Mouse (Mus musculus) heart, embryonic 14.5 days (tissue): ENCODE data around the gene Rin2. TPM values are rescaled to one million over a fixed set of nuclear protein-coding genes. Genes with fewer than 3 reads are reported as not detected.

Source experiments
- ATAC-seq: fragments of 200-750 bp; cut with Nextera tagmentation; 2 replicates; pipeline ENCODE4 v1.8.0; 2017; ENCODE audit warnings: low read depth, moderate TSS enrichment; ENCODE audit not compliant: insufficient number of reproducible peaks, insufficient read depth, low FRiP score
- H3K27ac ChIP-seq, 2 experiments: fragments of 200-500 bp in 1 of 2; fragments of 300-500 bp in 1 of 2; sonication (generic) in 1 of 2; replicated peaks in 1 of 2; 2 replicates each; pipeline ENCODE4 v1.5.1; 2012 to 2014; ENCODE audit warnings: low read depth in 2 of 2, low read length in 2 of 2, control low read depth in 1 of 2, mild to moderate bottlenecking in 1 of 2, mixed read lengths in 1 of 2; ENCODE audit not compliant: control insufficient read depth in 1 of 2, insufficient read depth in 1 of 2
- H3K27me3 ChIP-seq: fragments of 300-500 bp; sonication (generic); 2 replicates; pipeline ENCODE4 v1.6.1; 2014; ENCODE audit warnings: mild to moderate bottlenecking, low read length, control low read depth; ENCODE audit not compliant: control insufficient read depth, insufficient read depth
- H3K36me3 ChIP-seq: fragments of 300-500 bp; sonication (generic); 2 replicates; pipeline ENCODE4 v1.6.1; 2014; ENCODE audit warnings: mild to moderate bottlenecking, control low read depth, low read length, mixed read lengths; ENCODE audit not compliant: control insufficient read depth, insufficient read depth
- H3K4me1 ChIP-seq, 2 experiments: fragments of 200-500 bp in 1 of 2; fragments of 300-500 bp in 1 of 2; sonication (generic) in 1 of 2; 2 replicates each; pipeline ENCODE4 v1.6.1; 2012 to 2014; ENCODE audit warnings: low read length in 2 of 2, control low read depth in 1 of 2, mixed read lengths in 1 of 2; ENCODE audit not compliant: control insufficient read depth in 2 of 2, insufficient read depth in 2 of 2
- H3K4me2 ChIP-seq: fragments of 300-500 bp; sonication (generic); 2 replicates; pipeline ENCODE4 v1.6.1; 2014; ENCODE audit warnings: mild to moderate bottlenecking, low read length
- H3K4me3 ChIP-seq, 2 experiments: fragments of 200-500 bp in 1 of 2; fragments of 300-500 bp in 1 of 2; sonication (generic) in 1 of 2; 2 replicates each; pipeline ENCODE4 v1.5.1; 2012 to 2014; ENCODE audit warnings: low read length in 2 of 2, mild to moderate bottlenecking in 2 of 2, control low read depth in 1 of 2, low read depth in 1 of 2, moderate library complexity in 1 of 2; ENCODE audit not compliant: control insufficient read depth in 1 of 2, insufficient read depth in 1 of 2
- H3K9ac ChIP-seq: fragments of 300-500 bp; sonication (generic); 2 replicates; pipeline ENCODE4 v1.6.1; 2014; ENCODE audit warnings: mild to moderate bottlenecking, low read length
- H3K9me3 ChIP-seq: fragments of 300-500 bp; sonication (generic); 2 replicates; pipeline ENCODE4 v1.6.1; 2016; ENCODE audit warnings: low read length, control low read depth; ENCODE audit not compliant: control insufficient read depth
- WGBS: fragments of 180-500 bp; shearing (Covaris S2); extraction: QIAGEN DNeasy Blood & Tissue Kit; methylation state at CpG from one replicate; pipeline ENCODE4 v1.1.7; 2014; 5-methylcytosine and 5-hydroxymethylcytosine counted together
- polyA plus RNA-seq: library from polyadenylated mRNA; unstranded; fragments of >200 nt; fragmentation: Nextera tagmentation; extraction: Ambion mirVana; gene quantifications from 2 replicates; pipeline ENCODE4 v1.2.1, GENCODE M21; 2014

Gene Rin2
- polyA plus RNA-seq, 1 experiment from 2014 or later = 20.8 TPM

DNA sequence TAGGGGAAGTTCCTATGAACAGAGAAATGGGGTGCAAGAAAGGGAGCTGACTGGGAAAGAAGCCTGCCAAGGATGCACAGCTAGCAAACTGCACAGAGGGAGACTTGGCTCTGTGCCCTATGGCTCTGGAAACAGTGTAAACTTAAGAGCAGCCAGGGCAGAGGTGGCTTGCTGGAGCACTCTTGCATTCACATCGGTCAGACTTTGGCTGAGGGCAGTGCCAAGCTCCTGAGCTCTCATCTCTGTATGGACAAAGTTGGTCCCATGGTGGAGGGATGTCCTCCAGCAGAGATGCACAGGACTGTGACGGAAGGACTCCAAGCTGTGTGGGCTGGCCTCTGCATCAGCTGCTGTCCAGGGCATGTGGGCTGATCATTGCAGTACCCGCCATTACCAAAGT, 8.5 kb downstream of the Rin2 start:
- H3K27ac ChIP-seq = 0 out of 4 replicates have a peak overlapping the region, but pooled peaks of 1 of the 2 experiments have one; percentile 4
- 50% methylated on average over 3 of the region's 3 CpGs for WGBS
- H3K9ac ChIP-seq = no peak overlapping the region
- no peaks in the 10 kb centered on the region for H3K9me3 ChIP-seq
- no peak overlapping the region for H3K4me3 ChIP-seq
- no peaks in the 10 kb centered on the region for H3K36me3 ChIP-seq
- peaks cover 8 to 15% of the 10 kb centered on the region in 2 experiments for H3K4me1 ChIP-seq
- ATAC-seq = 0 out of 2 replicates have a peak, but pooled peaks have one; percentile 15
- no peaks in the 10 kb centered on the region for H3K27me3 ChIP-seq
- no peak overlapping the region for H3K4me2 ChIP-seq

DNA sequence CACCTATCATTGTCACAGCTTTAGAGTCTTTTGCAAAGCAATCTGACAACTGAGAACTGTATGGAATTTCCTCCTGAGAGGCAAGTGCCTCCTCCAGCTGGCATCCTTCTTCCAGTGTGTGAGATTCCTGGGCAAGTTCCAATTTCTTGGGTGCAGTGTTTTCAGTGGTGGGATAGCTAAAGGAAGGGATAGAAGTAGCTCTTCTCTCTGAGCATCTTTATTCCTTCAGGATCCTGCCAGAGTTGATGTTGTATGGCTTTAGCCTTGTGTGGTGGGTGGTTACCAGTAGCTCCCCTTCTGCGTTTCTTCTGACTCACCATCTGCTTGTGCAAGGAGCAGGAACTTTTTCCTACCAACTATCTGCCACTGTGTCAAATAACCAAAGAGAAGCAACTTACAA, 9.1 kb downstream of the Rin2 start:
- WGBS = 86% methylated on average over 1 of the region's 1 CpGs
- no peaks in the 10 kb centered on the region for H3K9me3 ChIP-seq
- no peak for ATAC-seq
- H3K4me1 ChIP-seq = peaks cover 8 to 15% of the 10 kb centered on the region in 2 experiments
- H3K4me2 ChIP-seq = no peak overlapping the region
- no peaks in the 10 kb centered on the region for H3K27me3 ChIP-seq
- H3K9ac ChIP-seq = no peak overlapping the region
- no peak overlapping the region for H3K27ac ChIP-seq
- no peaks in the 10 kb centered on the region for H3K36me3 ChIP-seq
- H3K4me3 ChIP-seq = no peak overlapping the region

DNA sequence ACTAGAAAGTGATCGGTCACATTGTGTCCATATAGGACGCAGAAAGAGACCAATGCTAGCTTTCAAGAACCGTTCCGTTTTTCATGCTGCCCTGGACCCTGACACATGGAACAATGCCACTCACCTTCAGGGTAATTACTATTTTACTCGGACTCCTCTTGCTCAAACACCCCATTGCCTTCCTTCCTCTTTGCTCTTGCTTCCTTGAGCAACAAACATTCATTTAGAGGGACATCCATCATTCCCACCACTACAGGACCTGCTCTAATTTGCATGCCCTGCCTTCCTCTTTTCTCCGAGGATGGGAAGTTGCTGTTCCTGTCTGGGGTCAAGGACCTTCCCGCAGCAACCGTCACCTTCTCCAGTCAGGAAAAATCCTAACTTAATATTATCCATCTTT, 9.9 kb downstream of the Rin2 start:
- no peak overlapping the region for H3K27ac ChIP-seq
- H3K27me3 ChIP-seq = no peaks in the 10 kb centered on the region
- H3K9me3 ChIP-seq = no peaks in the 10 kb centered on the region
- H3K9ac ChIP-seq = no peak overlapping the region
- H3K4me3 ChIP-seq = no peak overlapping the region
- peaks cover 10 to 15% of the 10 kb centered on the region in 2 experiments for H3K4me1 ChIP-seq
- no peak for ATAC-seq
- WGBS = 84% methylated on average over 8 of the region's 8 CpGs
- H3K36me3 ChIP-seq = no peaks in the 10 kb centered on the region
- no peak overlapping the region for H3K4me2 ChIP-seq

DNA sequence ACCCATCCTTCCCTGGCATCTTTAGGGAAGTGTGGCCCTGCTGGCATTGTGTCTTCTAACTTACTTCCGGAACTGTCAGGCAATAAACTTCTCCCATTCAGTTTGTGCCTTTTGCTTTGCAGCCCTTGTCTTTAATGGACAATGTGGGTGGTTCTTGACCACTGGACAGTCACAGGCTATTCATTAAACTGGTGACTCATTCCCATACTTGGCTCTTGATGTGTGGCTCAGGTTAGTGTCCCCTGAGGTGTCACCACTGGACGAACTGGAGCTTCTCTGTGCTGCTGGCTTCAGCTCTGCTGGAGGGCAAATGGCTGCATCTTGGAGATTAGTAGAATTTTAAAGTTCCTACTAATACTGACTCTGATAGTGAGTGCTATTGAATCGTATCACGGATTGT, 11.0 kb downstream of the Rin2 start:
- Histone ChIP-seq H3K4me3 (no peak overlapping the region), H3K9ac (no peak overlapping the region), H3K27ac (no peak overlapping the region), H3K4me2 (no peak overlapping the region), H3K27me3 (no peaks in the 10 kb centered on the region), H3K4me1 (peaks cover 13 to 15% of the 10 kb centered on the region in 2 experiments), H3K9me3 (no peaks in the 10 kb centered on the region), H3K36me3 (no peaks in the 10 kb centered on the region)
- WGBS = 74% methylated on average over 4 of the region's 4 CpGs
- no peak for ATAC-seq

DNA sequence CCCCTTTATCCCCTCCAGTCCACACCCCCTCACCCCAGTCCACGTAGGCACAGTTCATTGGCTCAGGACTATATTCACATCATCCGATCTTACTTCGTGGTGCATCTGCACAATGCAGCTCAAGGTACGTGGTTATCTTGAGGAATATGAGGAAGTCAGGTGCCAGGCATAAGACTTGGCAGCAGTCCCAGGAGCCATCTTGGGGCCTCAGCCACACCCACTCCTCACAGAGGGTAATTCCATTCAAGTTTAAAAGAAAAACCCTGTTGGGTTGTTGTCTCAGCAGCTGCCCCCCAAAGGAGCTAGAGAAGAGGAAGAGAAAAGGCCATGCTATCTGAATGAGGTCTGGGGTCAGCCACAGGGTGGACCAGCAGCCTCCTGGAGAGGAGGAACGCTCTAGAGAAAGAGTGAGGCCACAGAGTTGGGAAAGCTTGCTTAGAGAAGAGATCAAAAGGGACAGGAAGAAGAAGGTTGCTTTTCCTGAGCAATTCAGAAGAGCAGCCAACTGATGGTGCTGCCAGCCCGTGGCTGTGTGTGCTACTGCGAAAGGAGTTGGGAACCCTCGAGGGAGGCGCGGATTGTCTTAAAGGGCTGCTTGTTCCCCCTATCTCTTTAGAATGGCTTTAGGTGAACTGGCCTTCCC, 16.5 kb downstream of the Rin2 start:
- Histone ChIP-seq H3K27me3 (no peaks in the 10 kb centered on the region), H3K36me3 (no peaks in the 10 kb centered on the region), H3K9ac (no peak overlapping the region), H3K9me3 (no peaks in the 10 kb centered on the region), H3K4me3 (no peak overlapping the region), H3K4me1 (peaks cover 4 to 5% of the 10 kb centered on the region in 2 experiments; a peak in 2 of 4 replicates), H3K27ac (no peak overlapping the region), H3K4me2 (no peak overlapping the region)
- 78% methylated on average over 10 of the region's 10 CpGs for WGBS
- no peak for ATAC-seq

DNA sequence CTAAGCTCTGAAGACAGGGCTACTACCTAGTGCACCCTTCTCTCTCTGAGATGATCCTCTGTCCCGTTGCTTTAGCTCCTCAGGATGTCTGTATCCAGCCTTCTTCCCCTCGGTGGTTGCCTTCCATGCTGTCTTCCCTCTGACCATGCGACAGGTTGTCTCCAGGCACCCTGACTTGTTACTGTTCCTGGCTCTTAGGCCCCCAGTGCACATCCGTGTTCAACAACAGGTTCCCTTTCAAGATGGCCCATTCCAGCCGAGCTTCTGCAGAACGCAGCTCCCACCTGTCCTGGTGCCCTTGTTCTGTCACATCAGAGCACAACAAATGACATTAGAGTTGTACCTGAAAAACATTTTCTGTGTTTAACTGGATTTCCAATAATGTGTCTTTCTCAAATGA, 22.1 kb downstream of the Rin2 start:
- no peak for ATAC-seq

DNA sequence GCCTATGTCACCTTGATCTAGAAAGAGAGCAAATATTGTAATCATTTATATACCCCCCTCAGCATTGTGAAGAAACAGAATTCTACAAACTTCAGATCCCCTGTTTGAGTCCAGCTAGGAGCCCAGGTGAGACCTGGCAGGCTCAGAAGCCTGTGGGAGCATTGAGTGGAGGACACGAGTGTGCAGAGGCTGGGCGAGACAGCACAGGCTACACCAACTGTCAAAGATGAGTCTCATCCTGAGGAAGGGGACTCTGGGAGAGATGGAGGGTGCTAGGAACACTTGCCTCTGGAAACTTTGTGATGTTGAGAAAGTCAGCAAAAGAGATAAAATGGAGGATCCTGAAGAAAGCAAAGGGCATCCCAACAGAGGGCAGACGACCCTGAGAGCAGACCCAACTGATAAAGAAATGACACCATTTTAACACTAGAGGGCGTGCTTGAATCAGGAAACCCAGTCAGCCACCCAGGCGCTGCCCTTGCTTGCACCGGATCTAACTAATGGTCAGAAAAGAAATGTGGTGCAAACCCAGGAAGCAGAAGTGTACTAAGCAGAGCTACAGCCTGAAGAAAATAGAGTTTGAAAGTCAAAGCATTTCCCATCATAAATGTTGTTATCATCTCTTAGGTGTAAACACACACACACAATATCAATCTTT, 24.5 kb downstream of the Rin2 start:
- Histone ChIP-seq H3K4me2 (no peak overlapping the region), H3K36me3 (no peaks in the 10 kb centered on the region), H3K27ac (no peak overlapping the region), H3K4me3 (no peak overlapping the region), H3K27me3 (no peaks in the 10 kb centered on the region), H3K4me1 (no peaks in the 10 kb centered on the region), H3K9me3 (no peaks in the 10 kb centered on the region), H3K9ac (no peak overlapping the region)
- ATAC-seq = 0 out of 2 replicates have a peak, but pooled peaks have one; percentile 39
- WGBS = 30% methylated on average over 6 of the region's 6 CpGs

More for the DNA sequence above, 22.1 kb downstream of the Rin2 start:
- no peak overlapping the region for H3K4me3 ChIP-seq
- no peak overlapping the region for H3K27ac ChIP-seq
- H3K4me1 ChIP-seq = peaks cover 0 to 4% of the 10 kb centered on the region in 2 experiments; a peak in 1 of 4 replicates
- no peaks in the 10 kb centered on the region for H3K36me3 ChIP-seq
- H3K27me3 ChIP-seq = no peaks in the 10 kb centered on the region
- no peak overlapping the region for H3K9ac ChIP-seq
- no peaks in the 10 kb centered on the region for H3K9me3 ChIP-seq
- H3K4me2 ChIP-seq = no peak overlapping the region
- 81% methylated on average over 6 of the region's 6 CpGs for WGBS
